Mouse (Mus musculus) CH12.LX (cell line): ENCODE results near the gene Lif. TPM values are rescaled to one million over a fixed set of nuclear protein-coding genes. Genes with fewer than 3 reads are reported as not detected.

ENCODE experiments used
- DNase-seq: peaks from one replicate; pipeline ENCODE4 v3.0.0-alpha.2; 2013; ENCODE audit errors: extremely low read depth
- H3K27ac ChIP-seq: 2 replicates; pipeline ENCODE4 v1.5.1; 2012; ENCODE audit warnings: low read depth, mild to moderate bottlenecking, control low read depth, moderate library complexity; ENCODE audit not compliant: insufficient read depth
- H3K27me3 ChIP-seq: replicated peaks from 2 replicates; pipeline ENCODE3; 2012; ENCODE audit warnings: inconsistent platforms
- H3K36me3 ChIP-seq, 2 experiments: replicated peaks in 1 of 2; 2 replicates each; pipeline versions ENCODE3 to v1.6.1; 2012; ENCODE audit warnings: inconsistent platforms in 1 of 2, low read length in 1 of 2, mild to moderate bottlenecking in 1 of 2, mixed read lengths in 1 of 2, moderate library complexity in 1 of 2; ENCODE audit not compliant: control insufficient read depth in 1 of 2, insufficient read depth in 1 of 2
- H3K4me1 ChIP-seq, 2 experiments: 2 replicates each; pipeline ENCODE4 v1.6.1; 2012; ENCODE audit warnings: inconsistent platforms in 1 of 2, moderate library complexity in 1 of 2; ENCODE audit not compliant: insufficient read depth in 2 of 2, control insufficient read depth in 1 of 2
- H3K4me2 ChIP-seq: 2 replicates; pipeline ENCODE4 v1.6.1; 2012; ENCODE audit warnings: low read depth, mild to moderate bottlenecking, control low read depth; ENCODE audit not compliant: poor library complexity, insufficient read depth, severe bottlenecking
- H3K4me3 ChIP-seq, 3 experiments: fragments of 150-350 bp in 1 of 3; sonication (generic) in 1 of 3; replicated peaks in 1 of 3; 2 replicates each; pipeline versions ENCODE3 to v1.5.1; 2011 to 2012; ENCODE audit warnings: low read depth in 2 of 3, low read length in 2 of 3, mild to moderate bottlenecking in 2 of 3, moderate library complexity in 2 of 3, control low read depth in 1 of 3, improper control_type of control experiment in 1 of 3, inconsistent platforms in 1 of 3, mixed read lengths in 1 of 3; ENCODE audit not compliant: poor library complexity in 1 of 3
- H3K79me2 ChIP-seq: replicated peaks from 2 replicates; pipeline ENCODE4 v1.6.1; 2012; ENCODE audit warnings: mild to moderate bottlenecking, moderate library complexity; ENCODE audit not compliant: control insufficient read depth, poor library complexity, insufficient read depth, severe bottlenecking; ENCODE audit errors: extremely low read depth
- H3K9ac ChIP-seq: 2 replicates; pipeline ENCODE4 v1.6.1; 2012; ENCODE audit warnings: low read depth, mild to moderate bottlenecking, control low read depth, moderate library complexity; ENCODE audit not compliant: insufficient read depth
- H3K9me3 ChIP-seq: replicated peaks from 2 replicates; pipeline ENCODE3; 2012; ENCODE audit warnings: low read length, inconsistent platforms, mixed read lengths
- BHLHE40 ChIP-seq: IDR thresholded peaks from 2 replicates; pipeline ENCODE4 v1.6.1; 2011; ENCODE audit warnings: mild to moderate bottlenecking, low read depth, low read length, improper control_type of control experiment
- CHD1 ChIP-seq: IDR thresholded peaks from 2 replicates; pipeline ENCODE4 v1.6.1; 2012; ENCODE audit warnings: low read depth, low read length, improper control_type of control experiment, inconsistent platforms
- CHD2 ChIP-seq: IDR thresholded peaks from 2 replicates; pipeline ENCODE4 v1.6.1; 2011; ENCODE audit warnings: low read length, improper control_type of control experiment
- CTCF ChIP-seq, 2 experiments: IDR thresholded peaks in 1 of 2; conservative IDR thresholded peaks in 1 of 2; 2 replicates each; pipeline ENCODE4 v1.5.1; 2011 to 2012; ENCODE audit warnings: low read depth in 2 of 2, low read length in 2 of 2, improper control_type of control experiment in 1 of 2, inconsistent platforms in 1 of 2, mild to moderate bottlenecking in 1 of 2, moderate library complexity in 1 of 2
- E2F4 ChIP-seq: IDR thresholded peaks from 2 replicates; pipeline ENCODE4 v1.6.1; 2011; ENCODE audit warnings: low read depth, low read length, improper control_type of control experiment; ENCODE audit not compliant: insufficient replicate concordance
- ELF1 ChIP-seq: IDR thresholded peaks from 2 replicates; pipeline ENCODE4 v1.6.1; 2014; ENCODE audit warnings: low read depth, mild to moderate bottlenecking, inconsistent platforms, low read length, improper control_type of control experiment
- EP300 ChIP-seq: IDR thresholded peaks from 2 replicates; pipeline ENCODE4 v1.6.1; 2011; ENCODE audit warnings: low read length, improper control_type of control experiment
- GABPA ChIP-seq: IDR thresholded peaks from 2 replicates; pipeline ENCODE4 v1.6.1; 2012; ENCODE audit warnings: low read depth, low read length, improper control_type of control experiment, inconsistent platforms; ENCODE audit not compliant: insufficient replicate concordance
- IRF4 ChIP-seq: IDR thresholded peaks from 2 replicates; pipeline ENCODE4 v1.6.1; 2014; ENCODE audit warnings: low read depth, mild to moderate bottlenecking, inconsistent platforms, low read length, improper control_type of control experiment
- JUN ChIP-seq: IDR thresholded peaks from 2 replicates; pipeline ENCODE4 v1.6.1; 2011; ENCODE audit warnings: low read depth, mild to moderate bottlenecking, low read length, improper control_type of control experiment, moderate library complexity; ENCODE audit not compliant: insufficient read depth
- JUND ChIP-seq: conservative IDR thresholded peaks from 2 replicates; pipeline ENCODE4 v1.6.1; 2011; ENCODE audit warnings: low read depth, low read length, improper control_type of control experiment
- MAFK ChIP-seq: IDR thresholded peaks from 2 replicates; pipeline ENCODE4 v1.6.1; 2011; ENCODE audit warnings: low read length, improper control_type of control experiment; ENCODE audit not compliant: insufficient replicate concordance
- MAX ChIP-seq: IDR thresholded peaks from 2 replicates; pipeline ENCODE4 v1.6.1; 2011; ENCODE audit warnings: low read length, improper control_type of control experiment
- MAZ ChIP-seq: IDR thresholded peaks from 2 replicates; pipeline ENCODE4 v1.6.1; 2012; ENCODE audit warnings: low read depth, mild to moderate bottlenecking, inconsistent platforms, low read length, improper control_type of control experiment, moderate library complexity
- MYC ChIP-seq: IDR thresholded peaks from 2 replicates; pipeline ENCODE4 v1.6.1; 2011; ENCODE audit warnings: low read depth, mild to moderate bottlenecking, improper control_type of control experiment, low read length
- PAX5 ChIP-seq: IDR thresholded peaks from 2 replicates; pipeline ENCODE4 v1.6.1; 2012; ENCODE audit warnings: low read length, inconsistent platforms, mixed read lengths
- POLR2A ChIP-seq: IDR thresholded peaks from 2 replicates; pipeline ENCODE4 v1.6.1; 2011; ENCODE audit warnings: low read depth, mild to moderate bottlenecking, improper control_type of control experiment, low read length
- RAD21 ChIP-seq: IDR thresholded peaks from 2 replicates; pipeline ENCODE4 v1.6.1; 2011; ENCODE audit warnings: low read depth, mild to moderate bottlenecking, low read length, improper control_type of control experiment, moderate library complexity
- RCOR1 ChIP-seq: conservative IDR thresholded peaks from 2 replicates; pipeline ENCODE4 v1.6.1; 2012; ENCODE audit warnings: low read depth, mild to moderate bottlenecking, inconsistent platforms, low read length, improper control_type of control experiment
- TBP ChIP-seq: conservative IDR thresholded peaks from 2 replicates; pipeline ENCODE4 v1.6.1; 2011; ENCODE audit warnings: low read depth, low read length, improper control_type of control experiment
- TCF12 ChIP-seq: IDR thresholded peaks from 2 replicates; pipeline ENCODE4 v1.6.1; 2014; ENCODE audit warnings: low read depth, mild to moderate bottlenecking, inconsistent platforms, low read length, improper control_type of control experiment
- UBTF ChIP-seq: IDR thresholded peaks from 2 replicates; pipeline ENCODE4 v1.6.1; 2012; ENCODE audit warnings: low read depth, mild to moderate bottlenecking, inconsistent platforms, low read length, improper control_type of control experiment, moderate library complexity
- USF1 ChIP-seq: IDR thresholded peaks from 2 replicates; pipeline ENCODE4 v1.6.1; 2014; ENCODE audit warnings: low read depth, mild to moderate bottlenecking, inconsistent platforms, low read length, improper control_type of control experiment
- USF2 ChIP-seq: conservative IDR thresholded peaks from 2 replicates; pipeline ENCODE4 v1.6.1; 2011; ENCODE audit warnings: low read depth, low read length, improper control_type of control experiment
- ZC3H11A ChIP-seq: IDR thresholded peaks from 2 replicates; pipeline ENCODE4 v1.6.1; 2012; ENCODE audit warnings: low read depth, mild to moderate bottlenecking, inconsistent platforms, low read length, improper control_type of control experiment
- ZKSCAN1 ChIP-seq: IDR thresholded peaks from 2 replicates; pipeline ENCODE4 v1.6.1; 2012; ENCODE audit warnings: low read depth, inconsistent platforms, low read length, improper control_type of control experiment, borderline replicate concordance
- ZMIZ1 ChIP-seq: IDR thresholded peaks from 2 replicates; pipeline ENCODE4 v1.6.1; 2012; ENCODE audit warnings: low read depth, mild to moderate bottlenecking, inconsistent platforms, low read length, improper control_type of control experiment
- ZNF384 ChIP-seq: IDR thresholded peaks from 2 replicates; pipeline ENCODE4 v1.6.1; 2012; ENCODE audit warnings: low read depth, low read length, improper control_type of control experiment, inconsistent platforms
- dilution Hi-C: fragments of 300-500 bp; cut with MboI; formaldehyde crosslinking; loops from 2 replicates; pipeline ENCODE4 v1.14.3; 2020; ENCODE audit warnings: low sequenced_read_pairs; ENCODE audit not compliant: extremely low pct_unique_long_range_greater_than_20kb, extremely low pct_ligation_motif_present
- in situ Hi-C: fragments of 300-500 bp; cut with MboI; formaldehyde crosslinking; loops from 3 replicates; pipeline ENCODE4 v1.14.3; 2019; ENCODE audit warnings: low sequenced_read_pairs, low pct_ligation_motif_present, low pct_unique_long_range_greater_than_20kb, mixed read lengths
- polyA plus RNA-seq: library from polyadenylated mRNA; unstranded; fragments of >175 nt; gene quantifications from 2 replicates; pipeline ENCODE4 v1.2.1, GENCODE M21; 2012; ENCODE audit warnings: low read depth; ENCODE audit not compliant: insufficient read length
- total RNA-seq, 2 experiments: library from RNA; depleted of rRNA; stranded (reverse); fragments of 300-350 nt in 1 of 2; fragments of >200 nt in 1 of 2; gene quantifications; 2 replicates each; pipeline ENCODE4 v1.2.3; 2012 to 2014

Lif gene
- total and polyA plus RNA-seq, 3 experiments: 0.05 to 1.8 (median 0.17) TPM

DNA sequence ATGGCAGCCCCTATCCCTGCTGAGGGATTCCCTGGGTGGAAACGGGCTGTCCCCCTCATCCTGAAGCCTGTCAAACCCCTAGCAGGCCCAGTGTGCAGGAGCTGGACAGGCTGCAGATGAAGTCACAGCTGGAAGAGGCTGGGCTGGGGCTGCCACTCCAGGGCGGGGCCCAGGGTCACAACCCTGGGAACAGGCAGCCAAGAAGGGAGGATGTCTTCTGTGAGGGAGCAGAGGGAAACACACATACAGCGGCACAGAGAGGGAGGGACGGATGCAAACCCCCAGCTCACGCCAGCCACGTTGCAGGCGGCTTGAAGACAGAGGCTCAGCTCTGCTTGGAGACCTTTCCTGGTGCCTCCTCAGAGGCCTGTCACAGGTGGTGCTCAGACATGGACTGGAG, 6.7 kb downstream of the Lif start:
- dilution Hi-C loops: no loop called here
- Histone ChIP-seq H3K9me3 (no peaks in the 10 kb centered on the region), H3K9ac (no peak overlapping the region), H3K27me3 (peaks cover 50% of the 10 kb centered on the region), H3K36me3 (no peaks in the 10 kb centered on the region), H3K27ac (no peak overlapping the region), H3K79me2 (no peaks in the 10 kb centered on the region), H3K4me1 (peaks cover 33 to 73% of the 10 kb centered on the region in 2 experiments), H3K4me2 (no peak overlapping the region), H3K4me3 (no peak overlapping the region)
- TF ChIP-seq MAZ (no peak), E2F4 (no peak), MAX (no peak), JUND (no peak), ELF1 (no peak), CHD1 (no peak), ZKSCAN1 (no peak), UBTF (no peak), ZC3H11A (no peak), POLR2A (no peak), TBP (no peak), USF2 (no peak), JUN (no peak), ZNF384 (no peak), CHD2 (no peak), BHLHE40 (no peak), RCOR1 (no peak), ZMIZ1 (no peak), MYC (no peak), IRF4 (no peak)
- in situ Hi-C loops: loop anchor here (25.0 kb wide), 1 partner anchor 573 kb away; the partner anchor contains the start of gene Nf2
- DNase-seq: no peak

DNA sequence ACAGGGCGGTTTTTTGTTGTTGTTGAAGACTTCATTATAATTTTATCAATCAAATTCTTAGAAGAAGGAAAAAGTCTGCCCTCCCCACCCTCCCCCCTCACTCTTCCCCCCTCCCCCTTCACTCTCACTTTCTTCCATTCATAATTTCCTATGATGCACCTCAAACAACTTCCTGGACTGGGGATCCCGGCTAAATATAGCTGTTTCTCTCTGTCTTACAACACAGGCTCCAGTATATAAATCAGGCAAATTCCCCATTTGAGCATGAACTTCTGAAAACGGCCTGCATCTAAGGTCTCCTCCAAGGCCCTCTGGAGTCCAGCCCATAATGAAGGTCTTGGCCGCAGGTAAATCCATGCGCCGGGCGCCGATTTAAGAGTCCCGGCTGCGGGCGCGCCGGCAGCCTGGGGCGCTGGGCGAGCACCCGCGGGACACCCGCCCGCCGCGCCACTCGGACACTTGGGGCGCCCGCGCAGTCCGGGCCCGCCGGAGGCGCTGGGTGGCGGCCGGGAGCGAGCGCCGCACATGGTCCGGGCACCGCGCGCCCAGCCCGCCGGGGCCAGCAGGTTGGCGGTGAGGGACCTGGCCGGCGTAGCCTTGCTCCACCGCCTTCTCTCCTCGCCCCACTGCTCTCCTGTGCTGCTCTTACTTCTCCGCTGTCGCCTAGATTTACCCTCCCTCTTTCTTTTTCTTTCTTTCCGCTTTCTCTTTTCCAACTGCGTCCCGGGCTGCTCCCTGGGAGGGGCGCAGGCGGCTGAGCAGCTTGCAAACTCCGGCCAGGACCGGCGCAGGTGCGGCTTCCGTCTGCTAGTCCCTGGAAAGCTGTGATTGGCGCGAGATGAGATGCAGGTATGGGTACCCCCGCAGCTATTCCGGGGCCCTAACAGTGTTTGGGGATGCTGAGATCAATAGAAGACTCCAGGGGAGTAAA, 9.2 kb downstream of the Lif start:
- Histone ChIP-seq H3K9ac (peak overlapping the region; percentile 64), H3K79me2 (no peaks in the 10 kb centered on the region), H3K27ac (no peak overlapping the region), H3K4me2 (peak overlapping the region; percentile 93), H3K4me1 (peaks cover 24 to 64% of the 10 kb centered on the region in 2 experiments), H3K4me3 (peak overlapping the region; percentile 34 to 65 (median 35)), H3K27me3 (peaks cover 52% of the 10 kb centered on the region), H3K9me3 (no peaks in the 10 kb centered on the region), H3K36me3 (no peaks in the 10 kb centered on the region)
- in situ Hi-C loops (loop anchor here (5.0 to 25.0 kb wide), 2 partner anchors 51 to 571 kb away; partner anchors contain the start of gene Nf2), dilution Hi-C loops (no loop called here)
- DNase-seq: no peak
- no peak for TF ChIP-seq E2F4
- TF ChIP-seq CTCF (conservative IDR thresholded peaks at IDR 0.05 in 1 of 2, IDR thresholded peaks at IDR 0.05 in 1 of 2; ENCODE audit: low read depth in 2 of 2, low read length in 2 of 2): peak in 1 of 2 experiments; percentile 34; a peak in 2 of 4 replicates
- TF ChIP-seq RAD21: no peak; the same call in 1 of the 2 replicates
- 0 out of 2 replicates have a peak, but pooled peaks have one; percentile 2 for TF ChIP-seq BHLHE40
- TF ChIP-seq MAZ: no peak
- TF ChIP-seq JUN: no peak
- no peak for TF ChIP-seq PAX5
- TF ChIP-seq ZC3H11A: no peak
- TF ChIP-seq TCF12: no peak
- TF ChIP-seq CHD2: 0 out of 2 replicates have a peak, but pooled peaks have one; percentile 38
- 0 out of 2 replicates have a peak, but pooled peaks have one; percentile 20 for TF ChIP-seq RCOR1
- no peak for TF ChIP-seq EP300
- no peak for TF ChIP-seq TBP
- TF ChIP-seq USF1: no peak
- TF ChIP-seq IRF4: no peak
- no peak for TF ChIP-seq ZNF384
- no peak for TF ChIP-seq USF2
- no peak for TF ChIP-seq MYC
- no peak for TF ChIP-seq MAFK
- TF ChIP-seq GABPA: no peak
